Mouse (Mus musculus): ENCODE measurements at regions not wholly inside any gene's neighbourhood (a gene's known extent, or its start where the extent isn't known, plus 50 kb on each side); places are given as distances from the start of the nearest gene placed in this dataset.

DNA sequence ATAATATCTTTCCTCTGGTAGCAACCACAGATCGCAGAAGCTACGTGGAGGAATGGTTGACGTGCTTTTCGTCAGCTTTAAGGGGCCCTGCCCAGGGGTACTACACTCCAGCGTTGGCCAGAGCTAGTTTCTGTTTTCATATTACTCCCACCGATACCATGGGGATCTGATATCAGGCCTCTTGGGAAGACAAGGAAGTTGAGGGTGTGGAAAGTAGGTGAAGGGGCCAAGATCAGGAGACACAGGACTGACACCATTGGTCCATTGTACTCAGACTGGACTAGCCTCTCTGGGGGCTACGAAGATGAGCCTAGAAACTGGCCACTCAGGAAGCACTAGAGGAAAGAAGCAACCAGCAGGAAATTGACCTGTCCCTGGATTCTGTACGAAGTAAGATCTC, 88.0 kb downstream of the Dll1 start:
- TF ChIP-seq EP300 (IDR thresholded peaks at IDR 0.05; ENCODE audit: insufficient read depth, low read depth, low read length) (no peak), POLR2A (IDR thresholded peaks at IDR 0.05; ENCODE audit: insufficient read depth, low read depth, low read length) (no peak)

Measured in heart, adult 2 months (tissue).